Mouse (Mus musculus): ENCODE measurements at regions not wholly inside any gene's neighbourhood (a gene's known extent, or its start where the extent isn't known, plus 50 kb on each side); places are given as distances from the start of the nearest gene placed in this dataset.

- WGBS, result 94% methylated on average over 1 of the region's 1 CpGs
- ATAC-seq (ENCODE audit: insufficient number of reproducible peaks, low FRiP score, low TSS enrichment, low read depth), result no peak
- H3K27me3 ChIP-seq (ENCODE audit: control insufficient read depth, insufficient read depth, low read length), result no peaks in the 10 kb centered on the region
Measured at GRCm38 (mm10) chr9:79001930-79002329, 386.6 kb downstream of the Cd109 start.

DNA sequence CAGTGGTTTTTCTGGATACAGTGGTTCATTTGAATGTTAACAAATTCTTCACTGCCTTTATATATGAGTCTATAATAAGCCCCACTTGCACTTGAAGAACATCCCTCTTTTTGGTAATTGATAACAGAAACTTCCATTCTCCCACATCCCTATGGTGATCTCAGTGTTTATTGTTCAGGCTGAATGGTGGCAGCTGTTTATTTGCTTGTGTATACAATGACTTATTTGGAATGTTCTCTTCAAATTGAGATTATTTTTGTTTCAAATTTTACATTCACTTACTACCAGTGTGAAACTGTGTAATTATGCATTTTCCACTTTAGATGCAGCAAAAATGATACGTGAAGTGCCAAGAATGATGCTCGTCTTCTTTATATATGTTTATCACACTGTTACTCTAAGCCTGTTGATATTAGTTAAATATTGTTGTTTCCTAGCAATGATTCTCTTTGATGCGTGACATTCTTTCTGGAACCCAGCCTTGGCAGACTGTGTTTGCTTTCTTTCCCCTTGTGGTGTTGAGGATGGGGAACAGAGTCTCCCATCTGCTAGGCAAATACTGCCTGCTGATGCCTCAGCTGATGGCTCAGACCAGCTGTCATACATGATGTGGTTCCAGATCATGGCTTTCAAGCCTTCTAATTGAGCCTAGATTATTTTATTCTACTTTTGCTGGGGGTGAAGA lies 389.1 kb downstream of the Cd109 start:
- Histone ChIP-seq H3K4me2 (ENCODE audit: low read depth, severe bottlenecking) (no peak overlapping the region), H3K4me3 (ENCODE audit: low read depth, low read length) (no peak overlapping the region), H3K27me3 (ENCODE audit: control insufficient read depth, insufficient read depth, low read length) (no peaks in the 10 kb centered on the region), H3K36me3 (ENCODE audit: control insufficient read depth, insufficient read depth, low read length) (no peaks in the 10 kb centered on the region), H3K4me1 (ENCODE audit: control insufficient read depth, insufficient read depth, low read length) (no peaks in the 10 kb centered on the region), H3K9ac (ENCODE audit: low read length) (no peak overlapping the region), H3K9me3 (ENCODE audit: control insufficient read depth, low read length) (no peaks in the 10 kb centered on the region), H3K27ac (replicated peaks; ENCODE audit: low read depth, low read length) (no peak overlapping the region)
- 94% methylated on average over 3 of the region's 3 CpGs for WGBS
- DNase-seq (ENCODE audit: low spot score) (no peak), ATAC-seq (ENCODE audit: insufficient number of reproducible peaks, low FRiP score, low TSS enrichment, low read depth) (no peak)

More at GRCm38 (mm10) chr9:79001930-79002329, 386.6 kb downstream of the Cd109 start:
- no peak overlapping the region for H3K27ac ChIP-seq (replicated peaks; ENCODE audit: low read depth, low read length)
- no peaks in the 10 kb centered on the region for H3K9me3 ChIP-seq (ENCODE audit: control insufficient read depth, low read length)
- no peak overlapping the region for H3K9ac ChIP-seq (ENCODE audit: low read length)
- no peaks in the 10 kb centered on the region for H3K4me1 ChIP-seq (ENCODE audit: control insufficient read depth, insufficient read depth, low read length)
- no peak overlapping the region for H3K4me3 ChIP-seq (ENCODE audit: low read depth, low read length)
- no peaks in the 10 kb centered on the region for H3K36me3 ChIP-seq (ENCODE audit: control insufficient read depth, insufficient read depth, low read length)
- H3K4me2 ChIP-seq (ENCODE audit: low read depth, severe bottlenecking), result no peak overlapping the region
- no peak for DNase-seq (ENCODE audit: low spot score)

DNA sequence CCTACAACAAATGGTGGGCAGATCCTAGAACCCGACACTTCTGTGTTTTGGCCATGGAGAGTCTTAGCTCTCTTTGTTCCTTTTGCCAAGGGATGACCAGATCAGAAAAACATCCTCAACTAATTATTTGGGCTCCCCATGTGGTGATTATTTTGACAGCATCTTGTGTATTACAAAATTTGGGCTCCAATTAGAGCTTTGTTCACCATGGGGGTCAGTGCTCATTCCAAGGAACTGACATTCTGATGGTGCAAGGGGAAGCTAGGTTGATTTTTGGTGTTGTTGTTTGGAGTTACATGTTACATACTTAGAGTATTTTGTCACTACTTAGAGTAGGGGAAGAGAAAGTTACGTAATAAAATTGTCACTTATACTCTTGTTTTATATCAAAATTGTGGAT lies 406.9 kb downstream of the Cd109 start:
- no peaks in the 10 kb centered on the region for H3K36me3 ChIP-seq (ENCODE audit: control insufficient read depth, insufficient read depth, low read length)
- DNase-seq (ENCODE audit: low spot score), result no peak
- WGBS, result 95% methylated on average over 2 of the region's 2 CpGs

DNA sequence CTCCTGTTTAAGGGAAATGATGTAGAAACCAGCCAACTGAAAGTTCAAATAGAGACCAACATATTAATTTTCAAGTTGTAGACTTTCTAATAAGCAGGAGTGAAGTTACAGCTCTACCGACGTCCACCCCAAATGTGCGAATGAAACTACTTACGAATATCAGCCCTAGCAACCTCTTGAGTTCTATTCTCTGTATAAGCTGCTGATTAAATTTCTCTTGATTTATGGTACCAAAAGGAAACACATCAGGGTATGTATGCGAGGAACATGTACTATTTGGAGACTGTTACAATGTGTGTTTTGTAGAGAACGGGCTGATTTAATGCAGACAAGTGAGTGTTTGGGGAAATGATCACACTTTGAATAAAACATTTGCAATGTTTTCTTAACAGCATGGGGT lies 412.9 kb downstream of the Cd109 start:
- H3K27me3 ChIP-seq (ENCODE audit: control insufficient read depth, insufficient read depth, low read length), result no peaks in the 10 kb centered on the region
- WGBS, result 39% methylated on average over 6 of the region's 6 CpGs
- ATAC-seq (ENCODE audit: insufficient number of reproducible peaks, low FRiP score, low TSS enrichment, low read depth), result peak; percentile 62; the same call in 1 of the 2 replicates
- H3K9ac ChIP-seq (ENCODE audit: low read length), result no peak overlapping the region
- H3K4me2 ChIP-seq (ENCODE audit: low read depth, severe bottlenecking), result no peak overlapping the region
- H3K4me1 ChIP-seq (ENCODE audit: control insufficient read depth, insufficient read depth, low read length), result no peaks in the 10 kb centered on the region
- no peak overlapping the region for H3K4me3 ChIP-seq (ENCODE audit: low read depth, low read length)
- DNase-seq (ENCODE audit: low spot score), result no peak
- no peaks in the 10 kb centered on the region for H3K9me3 ChIP-seq (ENCODE audit: control insufficient read depth, low read length)
- H3K27ac ChIP-seq (replicated peaks; ENCODE audit: low read depth, low read length), result no peak overlapping the region
- H3K36me3 ChIP-seq (ENCODE audit: control insufficient read depth, insufficient read depth, low read length), result no peaks in the 10 kb centered on the region

More for the DNA sequence above, 406.9 kb downstream of the Cd109 start:
- Histone ChIP-seq H3K4me2 (ENCODE audit: low read depth, severe bottlenecking) (no peak overlapping the region), H3K27me3 (ENCODE audit: control insufficient read depth, insufficient read depth, low read length) (no peaks in the 10 kb centered on the region), H3K27ac (replicated peaks; ENCODE audit: low read depth, low read length) (no peak overlapping the region), H3K9ac (ENCODE audit: low read length) (no peak overlapping the region), H3K4me3 (ENCODE audit: low read depth, low read length) (no peak overlapping the region), H3K9me3 (ENCODE audit: control insufficient read depth, low read length) (no peaks in the 10 kb centered on the region), H3K4me1 (ENCODE audit: control insufficient read depth, insufficient read depth, low read length) (no peaks in the 10 kb centered on the region)
- no peak for ATAC-seq (ENCODE audit: insufficient number of reproducible peaks, low FRiP score, low TSS enrichment, low read depth)

DNA sequence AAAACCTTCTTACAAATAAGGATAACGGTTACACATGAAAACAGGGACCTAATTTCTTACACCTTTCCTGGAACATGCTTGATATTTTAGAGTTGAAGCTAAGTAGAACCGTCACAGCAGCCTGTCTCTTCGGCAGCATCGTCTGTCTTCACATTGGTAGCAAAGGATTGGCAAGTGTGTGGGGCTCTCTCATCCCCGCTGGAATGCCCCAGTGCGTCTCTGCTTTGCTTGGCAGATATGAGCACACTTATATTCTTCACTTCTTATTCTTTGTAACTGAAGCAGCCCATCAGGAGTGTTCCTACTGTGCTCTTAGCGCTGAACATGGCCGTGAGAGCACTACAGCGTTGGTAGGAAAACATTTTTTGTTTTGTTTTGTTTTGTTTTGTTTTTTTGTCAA lies 414.1 kb downstream of the Cd109 start:
- Histone ChIP-seq H3K4me3 (ENCODE audit: low read depth, low read length) (no peak overlapping the region), H3K4me1 (ENCODE audit: control insufficient read depth, insufficient read depth, low read length) (no peaks in the 10 kb centered on the region), H3K36me3 (ENCODE audit: control insufficient read depth, insufficient read depth, low read length) (no peaks in the 10 kb centered on the region), H3K27ac (replicated peaks; ENCODE audit: low read depth, low read length) (peak overlapping the region; percentile 47; the same call in 1 of the 2 replicates), H3K9me3 (ENCODE audit: control insufficient read depth, low read length) (no peaks in the 10 kb centered on the region), H3K9ac (ENCODE audit: low read length) (no peak overlapping the region), H3K27me3 (ENCODE audit: control insufficient read depth, insufficient read depth, low read length) (no peaks in the 10 kb centered on the region), H3K4me2 (ENCODE audit: low read depth, severe bottlenecking) (no peak overlapping the region)
- WGBS, result 69% methylated on average over 9 of the region's 9 CpGs
- no peak for DNase-seq (ENCODE audit: low spot score)
- no peak for ATAC-seq (ENCODE audit: insufficient number of reproducible peaks, low FRiP score, low TSS enrichment, low read depth)

DNA sequence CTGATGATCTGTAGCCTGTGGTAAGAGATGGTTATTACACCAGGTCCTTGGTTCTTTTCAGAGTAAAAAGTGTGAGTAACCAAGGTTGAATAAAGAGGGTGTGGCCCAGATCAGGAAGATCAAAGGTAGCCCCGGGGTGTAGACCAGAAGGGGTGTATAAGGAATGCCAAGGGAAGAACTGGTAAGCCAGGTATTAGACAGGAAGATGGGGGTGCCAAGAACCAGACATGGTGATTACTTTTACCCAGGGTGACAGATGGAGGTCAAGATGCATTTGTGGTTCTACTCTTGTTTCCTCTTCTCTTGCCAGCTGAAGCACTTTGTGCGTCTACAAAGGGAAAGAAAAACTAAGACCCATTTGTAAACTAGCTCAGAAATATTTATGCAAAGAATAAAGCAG lies 420.3 kb downstream of the Cd109 start:
- H3K4me2 ChIP-seq (ENCODE audit: low read depth, severe bottlenecking), result no peak overlapping the region
- DNase-seq (ENCODE audit: low spot score) (no peak), ATAC-seq (ENCODE audit: insufficient number of reproducible peaks, low FRiP score, low TSS enrichment, low read depth) (no peak)
- no peak overlapping the region for H3K4me3 ChIP-seq (ENCODE audit: low read depth, low read length)
- no peak overlapping the region for H3K9ac ChIP-seq (ENCODE audit: low read length)
- WGBS, result 96% methylated on average over 2 of the region's 2 CpGs
- no peaks in the 10 kb centered on the region for H3K27me3 ChIP-seq (ENCODE audit: control insufficient read depth, insufficient read depth, low read length)
- H3K36me3 ChIP-seq (ENCODE audit: control insufficient read depth, insufficient read depth, low read length), result no peaks in the 10 kb centered on the region
- H3K9me3 ChIP-seq (ENCODE audit: control insufficient read depth, low read length), result no peaks in the 10 kb centered on the region
- H3K27ac ChIP-seq (replicated peaks; ENCODE audit: low read depth, low read length), result no peak overlapping the region
- H3K4me1 ChIP-seq (ENCODE audit: control insufficient read depth, insufficient read depth, low read length), result no peaks in the 10 kb centered on the region

DNA sequence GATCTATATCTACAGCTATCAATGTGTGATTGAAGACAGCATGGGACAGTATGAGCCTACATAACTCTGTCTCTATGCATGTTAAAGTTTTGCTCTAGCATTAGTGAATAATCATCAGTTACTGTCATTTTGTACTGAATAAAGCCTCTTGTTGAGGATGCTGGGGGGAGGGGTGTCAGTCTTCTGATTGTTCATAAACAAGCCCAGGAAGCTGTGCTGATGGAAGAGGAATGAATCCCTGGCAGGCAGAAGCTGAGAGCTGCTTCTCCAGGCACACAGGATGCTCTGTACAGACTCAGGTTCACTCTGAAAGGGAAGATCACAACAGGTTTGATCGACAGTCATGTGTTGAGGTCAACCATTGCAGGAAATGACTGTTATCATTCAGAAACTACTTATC lies 421.7 kb downstream of the Cd109 start:
- ATAC-seq (ENCODE audit: insufficient number of reproducible peaks, low FRiP score, low TSS enrichment, low read depth) (no peak), DNase-seq (ENCODE audit: low spot score) (no peak)
- Histone ChIP-seq H3K36me3 (ENCODE audit: control insufficient read depth, insufficient read depth, low read length) (no peaks in the 10 kb centered on the region), H3K27me3 (ENCODE audit: control insufficient read depth, insufficient read depth, low read length) (no peaks in the 10 kb centered on the region), H3K4me3 (ENCODE audit: low read depth, low read length) (no peak overlapping the region), H3K9ac (ENCODE audit: low read length) (no peak overlapping the region), H3K27ac (replicated peaks; ENCODE audit: low read depth, low read length) (no peak overlapping the region), H3K9me3 (ENCODE audit: control insufficient read depth, low read length) (no peaks in the 10 kb centered on the region), H3K4me2 (ENCODE audit: low read depth, severe bottlenecking) (no peak overlapping the region), H3K4me1 (ENCODE audit: control insufficient read depth, insufficient read depth, low read length) (no peaks in the 10 kb centered on the region)
- WGBS, result 72% methylated on average over 1 of the region's 1 CpGs

DNA sequence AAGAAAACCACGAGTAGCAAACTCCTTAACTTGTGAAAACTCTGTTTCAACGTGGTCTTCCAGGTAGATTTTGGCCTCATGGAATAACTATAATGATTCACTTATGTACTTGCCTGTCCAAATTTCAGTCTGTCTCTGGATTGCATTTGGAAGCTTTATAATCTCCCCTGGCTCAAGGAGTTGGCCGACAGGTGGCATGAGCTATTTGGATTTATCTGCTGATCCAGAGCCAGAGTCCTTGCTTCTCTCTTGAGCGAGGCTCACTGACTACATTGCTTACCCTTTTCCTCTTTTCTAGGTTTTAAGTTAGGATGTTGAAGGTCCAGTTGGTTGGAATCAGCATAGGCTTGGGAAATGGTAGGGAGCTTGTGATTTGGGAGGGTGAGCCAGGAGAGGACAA lies 423.6 kb downstream of the Cd109 start:
- H3K9me3 ChIP-seq (ENCODE audit: control insufficient read depth, low read length), result no peaks in the 10 kb centered on the region
- H3K4me1 ChIP-seq (ENCODE audit: control insufficient read depth, insufficient read depth, low read length), result no peaks in the 10 kb centered on the region
- H3K27ac ChIP-seq (replicated peaks; ENCODE audit: low read depth, low read length), result no peak overlapping the region
- no peak overlapping the region for H3K9ac ChIP-seq (ENCODE audit: low read length)
- H3K36me3 ChIP-seq (ENCODE audit: control insufficient read depth, insufficient read depth, low read length), result no peaks in the 10 kb centered on the region
- no peak for DNase-seq (ENCODE audit: low spot score)
- no peaks in the 10 kb centered on the region for H3K27me3 ChIP-seq (ENCODE audit: control insufficient read depth, insufficient read depth, low read length)
- no peak for ATAC-seq (ENCODE audit: insufficient number of reproducible peaks, low FRiP score, low TSS enrichment, low read depth)
- H3K4me3 ChIP-seq (ENCODE audit: low read depth, low read length), result no peak overlapping the region
- 88% methylated on average over 4 of the region's 4 CpGs for WGBS
- H3K4me2 ChIP-seq (ENCODE audit: low read depth, severe bottlenecking), result no peak overlapping the region

GRCm38 (mm10) chr9:79044344-79044743 lies 429.0 kb downstream of the Cd109 start:
- H3K4me3 ChIP-seq (ENCODE audit: low read depth, low read length), result no peak overlapping the region
- no peaks in the 10 kb centered on the region for H3K27me3 ChIP-seq (ENCODE audit: control insufficient read depth, insufficient read depth, low read length)
- H3K9ac ChIP-seq (ENCODE audit: low read length), result no peak overlapping the region
- no peak for ATAC-seq (ENCODE audit: insufficient number of reproducible peaks, low FRiP score, low TSS enrichment, low read depth)
- H3K27ac ChIP-seq (replicated peaks; ENCODE audit: low read depth, low read length), result no peak overlapping the region
- no peaks in the 10 kb centered on the region for H3K9me3 ChIP-seq (ENCODE audit: control insufficient read depth, low read length)
- no peak for DNase-seq (ENCODE audit: low spot score)
- no peaks in the 10 kb centered on the region for H3K4me1 ChIP-seq (ENCODE audit: control insufficient read depth, insufficient read depth, low read length)
- WGBS, result 79% methylated on average over 1 of the region's 1 CpGs
- H3K4me2 ChIP-seq (ENCODE audit: low read depth, severe bottlenecking), result no peak overlapping the region
- no peaks in the 10 kb centered on the region for H3K36me3 ChIP-seq (ENCODE audit: control insufficient read depth, insufficient read depth, low read length)

Data from limb, embryonic 11.5 days (tissue).